Mouse (Mus musculus) induced T-regulatory cell, adult 2 months (primary cell): ENCODE data around the gene Slc16a11.

Experiments
- DNase-seq: peaks from one replicate; pipeline ENCODE4 v3.0.0-alpha.2; 2012; ENCODE audit warnings: low read depth

Slc16a11 gene

GRCm38 (mm10) chr11:70200036-70200608, 12.4 kb upstream of the Slc16a11 start:
- DNase-seq = no peak

DNA sequence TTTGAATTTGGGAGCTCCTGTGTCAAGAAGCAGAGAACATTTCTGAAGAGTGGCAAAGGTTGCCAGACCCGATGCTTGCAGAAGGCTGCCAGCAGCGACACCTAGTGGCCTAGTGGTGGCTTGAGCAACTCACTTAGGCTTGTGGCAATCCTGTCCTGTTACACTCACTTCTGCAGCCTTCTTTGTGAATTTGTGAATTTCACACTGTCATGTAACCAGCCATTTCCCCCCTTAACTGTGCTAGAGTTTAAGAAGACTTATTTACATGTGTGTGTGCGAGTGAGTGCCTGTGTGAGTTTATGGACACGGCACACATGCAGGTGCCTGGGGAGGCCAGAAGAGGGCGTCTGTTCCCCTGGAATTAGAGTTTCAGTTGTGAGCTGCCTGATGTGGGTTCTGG, 10.9 kb upstream of the Slc16a11 start:
- DNase-seq = peak; percentile 86

DNA sequence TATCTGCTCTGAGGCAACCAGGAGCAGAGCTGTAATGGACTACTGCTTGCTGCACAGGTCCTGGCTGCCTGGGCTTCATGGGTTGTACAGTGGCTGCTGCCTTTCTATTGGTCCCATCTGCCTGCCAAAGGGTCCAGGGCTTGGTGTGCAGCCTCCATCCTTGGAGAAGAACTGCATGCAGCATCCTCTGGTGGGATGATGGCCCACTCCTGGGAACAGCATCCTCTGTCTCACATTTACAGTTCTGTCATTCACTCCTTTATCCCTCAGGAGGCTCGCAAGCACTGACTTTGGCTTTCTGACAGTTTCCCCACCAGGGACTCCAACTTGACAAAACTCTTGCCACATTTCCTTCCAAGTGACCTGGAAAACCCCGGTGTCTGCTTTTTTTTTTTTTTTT, 5.8 kb upstream of the Slc16a11 start:
- DNase-seq = no peak

GRCm38 (mm10) chr11:70207283-70207682, 5.3 kb upstream of the Slc16a11 start:
- no peak for DNase-seq

DNA sequence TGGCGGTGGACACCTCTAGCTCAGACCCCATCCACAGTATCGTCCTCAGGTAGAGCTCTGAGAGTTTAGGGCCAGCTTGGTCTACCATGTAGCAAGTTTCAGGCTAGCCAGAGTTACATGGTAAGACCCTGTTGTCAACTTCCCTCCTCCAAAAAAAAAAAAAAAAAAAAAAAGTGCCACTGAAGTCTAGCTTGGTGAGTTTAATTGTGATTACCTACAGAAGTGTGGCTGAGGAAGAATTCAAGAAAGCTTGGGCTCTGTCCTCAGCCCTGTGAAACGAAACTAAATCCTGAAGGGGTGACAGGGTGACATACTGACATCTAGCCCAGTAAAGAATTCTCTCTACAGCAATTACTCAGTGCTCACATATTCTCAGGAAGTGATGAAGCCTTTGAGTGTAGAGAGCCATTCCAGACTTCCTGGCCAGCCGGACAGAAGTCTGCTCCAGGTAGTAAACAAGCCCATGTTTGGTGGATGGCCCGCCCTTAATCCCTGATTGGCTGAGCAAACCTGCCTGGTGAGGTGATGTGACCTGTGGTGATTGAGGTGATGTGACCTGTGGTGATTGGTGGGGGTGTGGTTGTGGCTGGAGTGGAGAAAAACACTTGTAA, 3.7 kb upstream of the Slc16a11 start:
- peak; percentile 35 for DNase-seq

DNA sequence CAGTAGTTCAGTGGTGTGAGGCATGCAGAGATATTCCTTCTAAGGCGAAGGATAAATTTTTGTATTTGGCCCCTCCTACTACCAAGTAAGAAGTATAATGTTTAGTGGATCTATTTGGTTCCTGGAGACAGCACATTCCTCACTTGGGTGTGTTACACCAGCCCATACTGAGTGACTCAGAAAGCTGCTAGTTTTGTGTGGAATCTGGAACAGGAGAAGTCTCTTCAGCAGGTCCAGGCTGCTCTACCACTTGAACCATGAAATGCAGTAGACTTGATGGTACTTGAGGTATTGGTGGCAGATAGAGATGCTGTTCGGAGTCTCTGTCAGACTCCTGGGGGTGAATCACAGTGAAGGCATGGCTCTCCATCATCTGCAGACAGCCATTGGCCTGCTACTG, 1.9 kb upstream of the Slc16a11 start:
- no peak for DNase-seq

- DNase-seq = no peak
Measured at GRCm38 (mm10) chr11:70211972-70212371, 580 bp upstream of the Slc16a11 start.

DNA sequence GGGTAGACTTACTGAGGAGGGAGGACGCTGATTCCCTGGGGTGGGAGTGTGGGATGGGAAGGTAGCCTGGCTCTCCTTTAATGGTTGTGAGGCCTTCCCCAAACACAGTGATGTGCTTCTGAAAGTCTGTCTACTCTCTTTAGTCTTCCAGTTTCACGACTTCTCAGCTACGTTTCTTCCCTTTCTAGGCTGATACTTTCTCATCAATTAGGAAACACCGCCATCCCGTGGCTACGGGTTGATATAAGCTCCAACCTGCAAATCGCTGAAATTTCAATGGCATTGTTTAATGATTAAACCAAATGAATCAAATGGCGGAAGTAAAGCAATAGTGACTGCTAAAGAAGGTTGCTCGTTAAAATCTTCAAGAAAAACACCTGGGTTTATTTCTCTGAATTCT, 344 bp downstream of the Slc16a11 start:
- DNase-seq = peak; percentile 78

GRCm38 (mm10) chr11:70213736-70214135, 1.2 kb downstream of the Slc16a11 start:
- DNase-seq = peak; percentile 37

- DNase-seq = no peak
Measured at GRCm38 (mm10) chr11:70214191-70214855, 1.8 kb downstream of the Slc16a11 start.

- DNase-seq = peak; percentile 17
Measured at GRCm38 (mm10) chr11:70214856-70215209, 2.3 kb downstream of the Slc16a11 start.

- DNase-seq = no peak
Measured at GRCm38 (mm10) chr11:70215301-70215700, 2.7 kb downstream of the Slc16a11 start.

GRCm38 (mm10) chr11:70216103-70216502, 3.6 kb downstream of the Slc16a11 start:
- no peak for DNase-seq

DNA sequence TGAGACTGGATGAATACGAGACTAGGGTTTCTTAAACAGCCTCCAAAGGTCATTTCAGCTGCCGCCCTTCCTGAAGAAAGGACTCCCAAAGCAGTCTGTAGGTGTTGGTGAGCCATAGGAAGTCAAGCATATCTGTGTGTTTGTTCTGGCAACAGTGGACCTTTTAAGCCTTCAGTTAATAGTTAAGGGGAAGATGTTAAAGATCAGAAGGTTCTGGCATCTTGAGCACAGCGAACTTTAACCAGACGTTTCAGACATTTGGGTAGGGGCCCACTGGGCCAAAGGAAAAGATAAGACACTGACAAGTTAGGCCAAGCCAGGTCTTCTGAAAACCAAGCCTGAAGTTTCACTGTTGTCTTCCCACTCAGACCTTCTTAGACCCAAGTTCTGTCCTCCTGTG, 5.5 kb downstream of the Slc16a11 start:
- DNase-seq = no peak

- DNase-seq = no peak
Measured at GRCm38 (mm10) chr11:70218741-70219470, 6.4 kb downstream of the Slc16a11 start.

DNA sequence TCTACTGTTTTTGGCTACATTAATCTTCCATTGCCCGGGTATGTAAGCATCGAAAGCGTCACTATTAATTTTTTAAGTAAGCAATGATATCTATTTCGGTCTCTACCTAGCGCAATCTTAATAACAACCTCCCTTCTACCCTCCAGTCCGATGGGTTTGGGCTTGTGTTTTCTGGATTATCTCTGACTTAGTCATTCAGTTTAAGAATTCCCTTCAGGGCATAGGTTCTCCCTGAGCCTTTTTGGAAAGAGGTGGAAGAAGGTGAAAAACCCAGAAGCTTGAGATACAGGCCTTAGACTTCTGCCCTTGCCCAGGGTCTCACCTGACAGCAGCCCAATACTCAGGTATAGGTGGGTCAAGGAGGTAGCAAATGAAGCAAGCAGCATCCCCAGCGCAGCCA, 7.3 kb downstream of the Slc16a11 start:
- no peak for DNase-seq

DNA sequence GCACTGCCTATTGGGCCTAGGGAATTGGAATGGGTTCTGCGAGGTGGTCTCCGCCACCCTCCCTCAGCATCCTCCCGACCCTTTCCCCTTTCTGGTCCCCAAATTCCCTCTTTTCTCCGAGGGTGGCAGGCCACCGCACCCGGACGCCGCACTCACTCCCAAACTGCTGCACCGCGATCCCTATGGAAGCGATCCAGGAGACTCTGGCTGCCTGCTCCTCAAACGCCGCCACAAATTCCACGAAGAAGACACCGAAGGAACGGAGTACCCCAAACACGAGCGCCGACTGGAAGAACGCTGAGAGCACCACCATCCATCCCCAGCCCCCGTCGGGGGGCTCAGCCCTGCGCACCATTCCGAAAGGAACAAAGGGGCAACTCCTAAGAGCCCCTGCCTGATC, 7.8 kb downstream of the Slc16a11 start:
- DNase-seq = no peak

DNA sequence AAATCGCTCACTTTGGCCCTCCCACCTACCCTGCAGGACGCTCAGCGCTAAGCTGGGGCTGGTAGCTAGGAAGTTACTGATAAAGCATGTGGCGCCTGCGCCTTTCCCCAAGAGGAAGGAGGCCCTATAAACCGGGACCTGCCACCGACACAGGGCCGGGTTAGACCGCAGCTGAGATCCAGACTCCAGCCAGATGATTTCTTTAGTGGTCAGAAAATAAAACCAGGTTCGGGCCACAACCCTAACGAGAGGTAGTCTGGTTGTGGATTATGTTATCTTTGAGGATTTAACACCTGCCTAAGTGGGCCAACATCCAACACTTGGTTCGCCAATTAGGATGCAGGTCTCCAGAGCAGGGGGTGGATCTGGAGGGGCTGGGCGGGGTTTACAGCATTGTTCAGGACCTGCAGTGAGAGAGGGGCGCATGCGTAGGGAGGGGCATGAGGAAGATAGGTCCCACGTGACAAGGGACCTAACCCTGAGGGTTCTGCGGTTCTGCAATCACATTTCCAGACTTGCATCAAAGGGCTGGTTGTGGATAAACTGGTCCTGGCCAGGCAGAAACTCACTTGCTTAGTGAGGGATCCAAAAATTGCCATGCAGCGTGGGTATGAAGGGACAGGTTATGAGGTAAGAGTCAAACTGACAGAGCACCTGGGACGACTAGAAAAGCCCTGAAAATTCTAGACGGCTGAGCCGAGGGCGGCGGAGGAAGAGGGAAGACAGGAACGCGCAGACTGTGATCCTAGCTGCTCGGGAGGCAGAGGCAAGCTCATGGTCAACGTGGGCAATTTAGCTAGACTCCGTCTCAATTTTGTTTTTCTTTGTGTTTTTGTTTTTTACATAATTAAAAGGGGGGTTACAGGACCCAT, 8.4 kb downstream of the Slc16a11 start, which contains the start of gene Slc16a13:
Gene Slc16a13, minus strand, starts transcription at position 334 of the 872 bp plus-strand sequence.
- DNase-seq = peak; percentile 97

DNA sequence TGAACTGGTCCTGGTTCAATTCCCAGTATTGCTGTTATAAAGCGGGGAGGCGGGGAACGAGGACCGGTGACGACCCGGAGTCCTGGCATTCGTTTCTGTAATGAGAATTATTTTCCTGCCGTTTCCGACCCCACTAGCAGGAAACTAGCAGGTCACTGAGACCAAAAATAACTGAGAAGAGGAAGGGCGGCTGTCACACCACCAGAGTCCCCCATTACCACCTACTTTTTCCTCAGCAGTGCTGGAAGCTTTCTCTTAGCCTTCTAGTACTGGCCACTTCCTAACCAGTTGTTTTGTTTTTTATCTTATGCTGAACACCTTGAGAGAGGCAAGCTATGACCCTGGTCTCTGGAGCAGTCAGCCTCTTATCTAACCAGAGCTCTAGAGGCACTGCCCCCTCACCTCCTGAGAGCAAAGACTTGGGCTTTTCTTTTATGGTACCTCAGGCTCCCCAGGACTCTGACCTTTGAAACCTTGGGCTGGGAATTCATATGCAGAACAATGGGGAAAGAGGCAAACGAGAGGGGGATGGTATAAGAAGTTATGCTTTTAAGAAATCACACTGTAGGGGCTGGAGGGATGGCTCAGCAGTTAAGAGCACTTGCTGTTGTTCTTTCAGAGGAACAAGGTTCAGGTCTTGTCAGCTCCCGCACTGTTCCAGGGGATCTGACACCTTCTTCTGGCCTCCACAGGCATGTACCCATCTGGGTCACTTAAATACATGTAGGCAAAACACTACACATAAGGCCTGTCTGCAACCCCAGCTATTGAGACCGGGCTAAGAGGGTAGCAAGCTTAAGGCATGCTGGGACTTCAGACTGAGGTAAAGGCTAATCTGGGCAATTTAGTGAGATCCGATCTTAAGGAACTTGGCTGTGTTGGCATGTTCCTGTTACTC, 9.3 kb downstream of the Slc16a11 start:
- peak; percentile 38 for DNase-seq

DNA sequence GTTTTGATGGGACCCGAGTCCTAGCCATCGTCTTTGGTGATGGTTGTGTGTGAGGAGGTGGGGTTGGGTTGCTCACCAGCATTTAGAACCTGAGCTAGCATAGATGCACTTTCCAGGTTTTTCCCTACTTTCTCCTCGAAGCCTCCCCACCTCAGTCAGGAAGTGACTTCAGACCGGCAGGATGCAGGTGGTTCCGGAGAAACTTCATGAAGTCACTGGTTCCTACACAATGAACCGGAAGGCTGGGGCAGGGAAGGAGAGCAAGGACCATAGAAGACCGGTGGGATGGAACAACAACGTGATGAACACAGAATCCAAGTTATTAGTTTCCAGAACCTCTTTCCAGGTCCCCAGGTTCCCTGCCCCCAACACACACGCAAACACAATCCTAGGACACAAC, 11.2 kb downstream of the Slc16a11 start:
- no peak for DNase-seq
